ENCODE assay signal across 8 mouse cellular contexts in the genomic region with DNA sequence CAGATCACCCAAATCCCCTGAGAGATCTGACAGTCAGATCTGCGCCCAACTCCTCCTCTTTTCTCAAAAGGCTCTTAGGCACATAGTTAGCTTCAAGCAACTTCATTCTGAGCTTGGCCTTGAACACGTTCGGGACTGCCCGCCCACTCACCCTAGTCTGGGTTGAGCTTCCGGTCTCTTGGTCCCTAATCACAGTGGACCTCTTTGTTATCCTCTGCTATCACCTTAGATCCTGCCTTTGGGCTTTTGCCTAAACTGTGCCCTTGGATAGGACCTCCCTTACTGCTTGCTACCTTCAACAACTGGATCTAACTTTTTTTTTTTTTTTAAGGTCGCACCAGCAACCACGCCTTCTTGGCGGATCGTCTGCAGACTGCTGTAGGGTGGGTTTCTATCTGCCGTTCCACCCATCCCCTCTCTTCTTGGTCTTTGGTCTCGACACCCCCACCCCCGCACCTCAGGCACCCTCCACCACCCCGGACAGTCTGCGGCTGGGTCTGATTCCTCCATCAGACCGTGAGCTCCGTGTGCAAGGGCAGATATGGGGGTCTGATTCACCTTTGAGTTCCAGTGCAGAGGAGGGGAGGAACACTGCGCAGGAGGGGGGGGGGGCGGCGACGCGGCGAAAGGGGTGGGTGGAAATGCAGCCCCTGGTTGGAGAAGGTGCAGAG. TPM values are rescaled to one million over a fixed set of nuclear protein-coding genes. Genes with fewer than 3 reads are reported as not detected.
A peak's percentile ranks its signal among the peaks of the same experiment; 100 is the strongest.
DNase-seq lines count a peak whose midpoint lies in the region; ATAC-seq and TF ChIP-seq lines count a peak whose summit lies in the region.

No protein-coding gene starts in this region.

- H3K4me2 ChIP-seq in midbrain, embryonic 12.5 days (replicated peaks), result peak overlapping the region; percentile 87
- H3K4me2 ChIP-seq in stomach, embryonic 14.5 days (replicated peaks; ENCODE audit: low read depth, low read length), result peak overlapping the region; percentile 73

- TF ChIP-seq POLR2A in bone marrow, adult 2 months (IDR thresholded peaks at IDR 0.05; ENCODE audit: borderline replicate concordance, control insufficient read depth, low read depth, low read length), result no peak
- peak; percentile 71 for TF ChIP-seq POLR2A in embryonic fibroblast, embryonic 13.5 days (IDR thresholded peaks at IDR 0.05; ENCODE audit: low read depth, low read length)

- ATAC-seq in midbrain, embryonic 12.5 days (ENCODE audit: low FRiP score, low read depth), result peak; percentile 32
- peak; percentile 39 for ATAC-seq in stomach, embryonic 14.5 days (ENCODE audit: insufficient number of reproducible peaks, insufficient read depth, low FRiP score, low read depth)

- H3K4me1 ChIP-seq in bone marrow, adult 2 months (ENCODE audit: control insufficient read depth, insufficient read depth, low read length), result no peaks in the 10 kb centered on the region
- H3K4me1 ChIP-seq in embryonic fibroblast, embryonic 13.5 days (ENCODE audit: control insufficient read depth, insufficient read depth, low read length), result peaks cover 10% of the 10 kb centered on the region
- peaks cover 23% of the 10 kb centered on the region for H3K4me1 ChIP-seq in midbrain, embryonic 12.5 days
- peaks cover 10% of the 10 kb centered on the region for H3K4me1 ChIP-seq in stomach, embryonic 14.5 days (ENCODE audit: control insufficient read depth, insufficient read depth, low read length)

- TF ChIP-seq CTCF in bone marrow, adult 2 months (IDR thresholded peaks at IDR 0.05; ENCODE audit: control insufficient read depth, insufficient read depth, low read length), result no peak
- no peak for TF ChIP-seq CTCF in embryonic fibroblast, embryonic 13.5 days (IDR thresholded peaks at IDR 0.05; ENCODE audit: borderline replicate concordance, insufficient read depth, low read length)

- H3K9ac ChIP-seq in midbrain, embryonic 12.5 days (replicated peaks), result peak overlapping the region; percentile 92
- H3K9ac ChIP-seq in stomach, embryonic 14.5 days (replicated peaks; ENCODE audit: low read depth, low read length), result peak overlapping the region; percentile 83

- peak; percentile 42 for DNase-seq in gastrocnemius, adult 18-20 months (ENCODE audit: low spot score)
- no peak for DNase-seq in gastrocnemius, postnatal 14 days
- DNase-seq in heart, postnatal 36 days, result peak; percentile 35 to 58
- peak; percentile 49 to 62 for DNase-seq in left cerebral cortex, postnatal 25 days (ENCODE audit: low spot score in 2 of 2)

- no peak overlapping the region for H3K27ac ChIP-seq in bone marrow, adult 2 months (ENCODE audit: control insufficient read depth, insufficient read depth, low read depth, low read length, poor library complexity)
- peak overlapping the region; percentile 100 for H3K27ac ChIP-seq in embryonic fibroblast, embryonic 13.5 days (ENCODE audit: insufficient read depth, low read length)
- peak overlapping the region; percentile 100 for H3K27ac ChIP-seq in midbrain, embryonic 12.5 days (replicated peaks)
- H3K27ac ChIP-seq in stomach, embryonic 14.5 days (ENCODE audit: low read length), result peak overlapping the region; percentile 99

- peak overlapping the region; percentile 16 for H3K4me3 ChIP-seq in bone marrow, adult 2 months (replicated peaks; ENCODE audit: control insufficient read depth, low read depth, low read length)
- H3K4me3 ChIP-seq in embryonic fibroblast, embryonic 13.5 days (ENCODE audit: insufficient read depth, low read length), result peak overlapping the region; percentile 66
- peak overlapping the region; percentile 86 for H3K4me3 ChIP-seq in midbrain, embryonic 12.5 days
- peak overlapping the region; percentile 84 for H3K4me3 ChIP-seq in stomach, embryonic 14.5 days (ENCODE audit: low read depth, low read length)

- H3K36me3 ChIP-seq in midbrain, embryonic 12.5 days, result peaks cover 6% of the 10 kb centered on the region; the same call in 1 of the 2 replicates
- H3K36me3 ChIP-seq in stomach, embryonic 14.5 days (ENCODE audit: control insufficient read depth, insufficient read depth, low read length), result 0 out of 2 replicates have a peak, but pooled peaks cover 5% of the 10 kb centered on the region

- 4% methylated on average over 19 of the region's 22 CpGs for WGBS in bone marrow, adult 2 months
- 1% methylated on average over 18 of the region's 22 CpGs for WGBS in midbrain, embryonic 12.5 days
- WGBS in stomach, embryonic 14.5 days, result under 1% methylated on average over 20 of the region's 22 CpGs

- H3K27me3 ChIP-seq in midbrain, embryonic 12.5 days, result no peaks in the 10 kb centered on the region
- no peaks in the 10 kb centered on the region for H3K27me3 ChIP-seq in stomach, embryonic 14.5 days (ENCODE audit: control insufficient read depth, insufficient read depth, low read length)

- intact Hi-C loops in gastrocnemius, postnatal 14 days (cut with DNase I; ENCODE audit: low total_unique reads), result no loop called here
- intact Hi-C loops in heart, postnatal 36 days (cut with DNase I), result loop anchor here (5.0 kb wide), 1 partner anchor 204 kb away; no protein-coding TSS in a partner anchor
- intact Hi-C loops in left cerebral cortex, postnatal 25 days (cut with DNase I), result loop anchor here (5.0 to 10.0 kb wide), 2 partner anchors 59 to 451 kb away; partner anchors contain the start of gene Riok2

- H3K9me3 ChIP-seq in midbrain, embryonic 12.5 days, result no peaks in the 10 kb centered on the region
- no peaks in the 10 kb centered on the region for H3K9me3 ChIP-seq in stomach, embryonic 14.5 days (ENCODE audit: control insufficient read depth, low read depth, low read length)

RNA-seq across cellular contexts. Expression of gene Spaca6, which starts 0.9 kb away (rescaled TPM):
- total RNA-seq in gastrocnemius, adult 18-20 months (2021), result 1 to 10 TPM; 4.8 to 6.0 TPM
- total RNA-seq in gastrocnemius, postnatal 14 days (2021), result 1 to 10 TPM; 6.8 to 9.1 TPM
- polyA plus RNA-seq in bone marrow, adult 2 months (2011; ENCODE audit: insufficient read depth, insufficient read length, low replicate concordance, missing spikeins), result 7.4 and 21.3 TPM in 2 replicates
- polyA plus RNA-seq in embryonic fibroblast, embryonic 13.5 days (2011; ENCODE audit: insufficient read length, low read depth, missing spikeins), result 122 and 140 TPM in 2 replicates
- 10 to 100 TPM; 12.6 to 13.0 TPM for total RNA-seq in heart, postnatal 36 days (2021)
- total RNA-seq in left cerebral cortex, postnatal 25 days (2021), result 10 to 100 TPM; 68.8 to 86.7 TPM
- polyA plus RNA-seq in midbrain, embryonic 12.5 days (2016; fragmentation: Nextera tagmentation; extraction: Ambion mirVana), result 48.0 and 48.4 TPM in 2 replicates
- 40.9 and 42.9 TPM in 2 replicates for polyA plus RNA-seq in stomach, embryonic 14.5 days (2014; fragmentation: Nextera tagmentation; extraction: Ambion mirVana)

RNA-seq across cellular contexts. Expression of gene Has1, which starts 28.9 kb away (rescaled TPM):
- total RNA-seq in gastrocnemius, adult 18-20 months (2021), result under 1 TPM; 0.09 to 0.52 TPM
- total RNA-seq in gastrocnemius, postnatal 14 days (2021), result under 1 TPM in 1 of 2 experiments, not detected in 1; 0.09 TPM
- polyA plus RNA-seq in bone marrow, adult 2 months (2011; ENCODE audit: insufficient read depth, insufficient read length, low replicate concordance, missing spikeins), result 0.95 TPM in 1 of 2 replicates, not detected in the other
- 0.32 TPM in 1 of 2 replicates, not detected in the other for polyA plus RNA-seq in embryonic fibroblast, embryonic 13.5 days (2011; ENCODE audit: insufficient read length, low read depth, missing spikeins)
- under 1 TPM in 1 of 2 experiments, not detected in 1; 0.42 TPM for total RNA-seq in heart, postnatal 36 days (2021)
- total RNA-seq in left cerebral cortex, postnatal 25 days (2021), result under 1 TPM; 0.53 to 0.62 TPM
- 1.1 and 1.2 TPM in 2 replicates for polyA plus RNA-seq in midbrain, embryonic 12.5 days (2016; fragmentation: Nextera tagmentation; extraction: Ambion mirVana)
- 3.1 and 4.0 TPM in 2 replicates for polyA plus RNA-seq in stomach, embryonic 14.5 days (2014; fragmentation: Nextera tagmentation; extraction: Ambion mirVana)

RNA-seq across cellular contexts. Expression of gene Fpr1, which starts 57.7 kb away (rescaled TPM):
- total RNA-seq in gastrocnemius, adult 18-20 months (2021), result not detected
- total RNA-seq in gastrocnemius, postnatal 14 days (2021), result not detected
- 4.9 and 29.1 TPM in 2 replicates for polyA plus RNA-seq in bone marrow, adult 2 months (2011; ENCODE audit: insufficient read depth, insufficient read length, low replicate concordance, missing spikeins)
- polyA plus RNA-seq in embryonic fibroblast, embryonic 13.5 days (2011; ENCODE audit: insufficient read length, low read depth, missing spikeins), result not detected in 2 replicates
- total RNA-seq in heart, postnatal 36 days (2021), result under 1 TPM in 1 of 2 experiments, not detected in 1; 0.19 TPM
- not detected for total RNA-seq in left cerebral cortex, postnatal 25 days (2021)
- polyA plus RNA-seq in midbrain, embryonic 12.5 days (2016; fragmentation: Nextera tagmentation; extraction: Ambion mirVana), result not detected in 2 replicates
- 0.30 and 0.32 TPM in 2 replicates for polyA plus RNA-seq in stomach, embryonic 14.5 days (2014; fragmentation: Nextera tagmentation; extraction: Ambion mirVana)

Comparison
In these comparisons a context has a peak if more than half of its experiments do, and no peak if none do; other contexts are left out.
1. H3K4me3 ChIP-seq: peak in every context shown above with its lines; median percentile 86 in midbrain, embryonic 12.5 days; 84 in stomach, embryonic 14.5 days; 66 in embryonic fibroblast, embryonic 13.5 days; 16 in bone marrow, adult 2 months.
2. RNA of gene Spaca6, which starts 0.9 kb away (total RNA-seq): 68.8 to 86.7 TPM in left cerebral cortex, postnatal 25 days; 12.6 to 13.0 TPM in heart, postnatal 36 days, 6.8 to 9.1 TPM in gastrocnemius, postnatal 14 days and 4.8 to 6.0 TPM in gastrocnemius, adult 18-20 months; every median in the first group is over 4 times any median in the second.